Comparison of ENCODE assay signal across 7 mouse cellular contexts in genomic region chr5:66745996-66746681, GRCm38 (mm10). TPM values are rescaled to one million over a fixed set of nuclear protein-coding genes. Genes with fewer than 3 reads are reported as not detected.
A peak's percentile ranks its signal among the peaks of the same experiment; 100 is the strongest.
DNase-seq lines count a peak whose midpoint lies in the region; ATAC-seq and TF ChIP-seq lines count a peak whose summit lies in the region.

No protein-coding gene starts in this region.

- H3K4me3 ChIP-seq in bone marrow macrophage, adult 2 months (ENCODE audit: insufficient read depth, low read length), result peak overlapping the region; percentile 50
- peak overlapping the region; percentile 61 for H3K4me3 ChIP-seq in intestine, postnatal 0 days (ENCODE audit: low read depth, low read length)
- peak overlapping the region; percentile 67 for H3K4me3 ChIP-seq in limb, embryonic 11.5 days (ENCODE audit: low read depth, low read length)
- peak overlapping the region; percentile 81 for H3K4me3 ChIP-seq in midbrain, postnatal 0 days (ENCODE audit: low read depth, low read length)

- peaks cover 3% of the 10 kb centered on the region; the same call in 1 of the 2 replicates for H3K4me1 ChIP-seq in bone marrow macrophage, adult 2 months (ENCODE audit: control insufficient read depth, insufficient read depth, low read length)
- no peaks in the 10 kb centered on the region for H3K4me1 ChIP-seq in intestine, postnatal 0 days (replicated peaks; ENCODE audit: control insufficient read depth, insufficient read depth, low read length)
- H3K4me1 ChIP-seq in limb, embryonic 11.5 days (ENCODE audit: control insufficient read depth, insufficient read depth, low read length), result peaks cover 18% of the 10 kb centered on the region
- peaks cover 13% of the 10 kb centered on the region; the same call in 1 of the 2 replicates for H3K4me1 ChIP-seq in midbrain, postnatal 0 days (ENCODE audit: insufficient read depth, low read length)

- DNase-seq in embryo, embryonic 10.5 days (ENCODE audit: low spot score), result peak; percentile 73
- DNase-seq in limb, embryonic 11.5 days (ENCODE audit: low spot score), result peak; percentile 61
- DNase-seq in midbrain, postnatal 0 days (ENCODE audit: low spot score), result peak; percentile 56
- peak; percentile 12 for DNase-seq in testis, postnatal 14 days (ENCODE audit: low spot score)

- H3K27me3 ChIP-seq in intestine, postnatal 0 days (replicated peaks; ENCODE audit: control insufficient read depth, insufficient read depth, low read length), result peaks cover 14% of the 10 kb centered on the region
- H3K27me3 ChIP-seq in limb, embryonic 11.5 days (ENCODE audit: control insufficient read depth, insufficient read depth, low read length), result peaks cover 8% of the 10 kb centered on the region
- no peaks in the 10 kb centered on the region for H3K27me3 ChIP-seq in midbrain, postnatal 0 days (ENCODE audit: insufficient read depth, low read length)

- peak overlapping the region; percentile 13; the same call in 1 of the 2 replicates for H3K9ac ChIP-seq in intestine, postnatal 0 days (ENCODE audit: low read depth, low read length)
- H3K9ac ChIP-seq in limb, embryonic 11.5 days (ENCODE audit: low read length), result peak overlapping the region; percentile 63
- peak overlapping the region; percentile 87 for H3K9ac ChIP-seq in midbrain, postnatal 0 days (replicated peaks; ENCODE audit: low read length, poor library complexity, severe bottlenecking)

- under 1% methylated on average over 41 of the region's 42 CpGs for WGBS in intestine, postnatal 0 days
- WGBS in limb, embryonic 11.5 days, result under 1% methylated on average over 42 of the region's 42 CpGs
- under 1% methylated on average over 40 of the region's 42 CpGs for WGBS in midbrain, postnatal 0 days

- TF ChIP-seq POLR2A in bone marrow macrophage, adult 2 months (IDR thresholded peaks at IDR 0.05; ENCODE audit: borderline replicate concordance, low read depth, low read length), result no peak

- peak; percentile 20 for ATAC-seq in granulocyte monocyte progenitor cell, adult 5-6 weeks (replicated peaks; ENCODE audit: poor library complexity, severe bottlenecking)
- ATAC-seq in intestine, postnatal 0 days, result 0 out of 2 replicates have a peak, but pooled peaks have one; percentile 22
- ATAC-seq in limb, embryonic 11.5 days (ENCODE audit: insufficient number of reproducible peaks, low FRiP score, low TSS enrichment, low read depth), result peak; percentile 60
- peak; percentile 77 for ATAC-seq in midbrain, postnatal 0 days (ENCODE audit: low FRiP score)

- no peak for TF ChIP-seq CTCF in bone marrow macrophage, adult 2 months (IDR thresholded peaks at IDR 0.05; ENCODE audit: low read depth, low read length)
- TF ChIP-seq CTCF in intestine, postnatal 0 days (IDR thresholded peaks at IDR 0.05; ENCODE audit: low read depth), result no peak
- TF ChIP-seq CTCF in midbrain, postnatal 0 days (IDR thresholded peaks at IDR 0.05), result no peak

- H3K9me3 ChIP-seq in intestine, postnatal 0 days (ENCODE audit: control insufficient read depth), result no peaks in the 10 kb centered on the region
- H3K9me3 ChIP-seq in limb, embryonic 11.5 days (ENCODE audit: control insufficient read depth, low read length), result no peaks in the 10 kb centered on the region
- no peaks in the 10 kb centered on the region for H3K9me3 ChIP-seq in midbrain, postnatal 0 days (ENCODE audit: low read length)

- peak overlapping the region; percentile 90 for H3K4me2 ChIP-seq in intestine, postnatal 0 days (replicated peaks; ENCODE audit: low read depth)
- peak overlapping the region; percentile 97 for H3K4me2 ChIP-seq in limb, embryonic 11.5 days (ENCODE audit: low read depth, severe bottlenecking)
- H3K4me2 ChIP-seq in midbrain, postnatal 0 days (ENCODE audit: low read depth, low read length, poor library complexity, severe bottlenecking), result peak overlapping the region; percentile 87

- no peak overlapping the region for H3K27ac ChIP-seq in bone marrow macrophage, adult 2 months (ENCODE audit: insufficient read depth, low read depth, low read length)
- no peak overlapping the region for H3K27ac ChIP-seq in intestine, postnatal 0 days (ENCODE audit: low read depth, low read length)
- no peak overlapping the region for H3K27ac ChIP-seq in limb, embryonic 11.5 days (replicated peaks; ENCODE audit: low read depth, low read length)
- H3K27ac ChIP-seq in midbrain, postnatal 0 days (ENCODE audit: low read depth, low read length), result peak overlapping the region; percentile 92

- H3K36me3 ChIP-seq in intestine, postnatal 0 days (ENCODE audit: control insufficient read depth, insufficient read depth), result no peaks in the 10 kb centered on the region
- no peaks in the 10 kb centered on the region for H3K36me3 ChIP-seq in limb, embryonic 11.5 days (ENCODE audit: control insufficient read depth, insufficient read depth, low read length)
- no peaks in the 10 kb centered on the region for H3K36me3 ChIP-seq in midbrain, postnatal 0 days (ENCODE audit: insufficient read depth, low read length)

RNA-seq across cellular contexts. Expression of gene Limch1, which starts 0.5 kb away (rescaled TPM):
- polyA plus RNA-seq in bone marrow macrophage, adult 2 months (2012; ENCODE audit: insufficient read depth, insufficient read length, missing spikeins), result not detected in 2 replicates
- not detected in 2 replicates for total RNA-seq in granulocyte monocyte progenitor cell, adult 5-6 weeks (2014; fragmentation: Nextera tagmentation)
- not detected in 2 replicates for total RNA-seq in granulocyte monocyte progenitor cell, adult 5-6 weeks (2017)
- polyA plus RNA-seq in intestine, postnatal 0 days (2015; fragmentation: Nextera tagmentation; extraction: Ambion mirVana), result 6.7 and 7.7 TPM in 2 replicates
- polyA plus RNA-seq in limb, embryonic 11.5 days (2014; fragmentation: Nextera tagmentation; extraction: Ambion mirVana), result 39.7 and 42.1 TPM in 2 replicates
- 97.8 and 119 TPM in 2 replicates for total RNA-seq in midbrain, postnatal 0 days (2014; rRNA removed)
- 46.6 and 46.7 TPM in 2 replicates for polyA plus RNA-seq in midbrain, postnatal 0 days (2015; fragmentation: Nextera tagmentation; extraction: Ambion mirVana)

Comparison
In these comparisons a context has a peak if more than half of its experiments do, and no peak if none do; other contexts are left out.
1. DNase-seq: peak in every context shown above with its lines; median percentile 73 in embryo, embryonic 10.5 days; 61 in limb, embryonic 11.5 days; 56 in midbrain, postnatal 0 days; 12 in testis, postnatal 14 days.
2. ATAC-seq: peak in every context shown above with its lines; median percentile 77 in midbrain, postnatal 0 days; 60 in limb, embryonic 11.5 days; 22 in intestine, postnatal 0 days; 20 in granulocyte monocyte progenitor cell, adult 5-6 weeks.
3. H3K9ac ChIP-seq: peak in every context shown above with its lines; median percentile 87 in midbrain, postnatal 0 days; 63 in limb, embryonic 11.5 days; 13 in intestine, postnatal 0 days.